Mouse (Mus musculus): ENCODE measurements around the gene Rab5b. TPM values are rescaled to one million over a fixed set of nuclear protein-coding genes. Genes with fewer than 3 reads are reported as not detected.
A peak's percentile ranks its signal among the peaks of the same experiment; 100 is the strongest.

Gene Rab5b
- 27.0 TPM for polyA plus RNA-seq (2012; fragmentation: generic; extraction: Trizol)
- long read RNA-seq, experiment 1, transcript Rab5b-201 (6 exons, 3,180 nt), result major isoform, 8 of 12 reads
- long read RNA-seq, experiment 1, partial matches to known transcripts, result 0 of 12 reads
- long read RNA-seq, experiment 1, other reads (novel, unspliced or antisense), result 4 of 12 reads
- long read RNA-seq, experiment 2, transcript Rab5b-201 (6 exons, 3,180 nt), result major isoform, 46 of 66 reads
- long read RNA-seq, experiment 2, partial matches to known transcripts, result 1 of 66 reads
- long read RNA-seq, experiment 2, other reads (novel, unspliced or antisense), result 19 of 66 reads

DNA sequence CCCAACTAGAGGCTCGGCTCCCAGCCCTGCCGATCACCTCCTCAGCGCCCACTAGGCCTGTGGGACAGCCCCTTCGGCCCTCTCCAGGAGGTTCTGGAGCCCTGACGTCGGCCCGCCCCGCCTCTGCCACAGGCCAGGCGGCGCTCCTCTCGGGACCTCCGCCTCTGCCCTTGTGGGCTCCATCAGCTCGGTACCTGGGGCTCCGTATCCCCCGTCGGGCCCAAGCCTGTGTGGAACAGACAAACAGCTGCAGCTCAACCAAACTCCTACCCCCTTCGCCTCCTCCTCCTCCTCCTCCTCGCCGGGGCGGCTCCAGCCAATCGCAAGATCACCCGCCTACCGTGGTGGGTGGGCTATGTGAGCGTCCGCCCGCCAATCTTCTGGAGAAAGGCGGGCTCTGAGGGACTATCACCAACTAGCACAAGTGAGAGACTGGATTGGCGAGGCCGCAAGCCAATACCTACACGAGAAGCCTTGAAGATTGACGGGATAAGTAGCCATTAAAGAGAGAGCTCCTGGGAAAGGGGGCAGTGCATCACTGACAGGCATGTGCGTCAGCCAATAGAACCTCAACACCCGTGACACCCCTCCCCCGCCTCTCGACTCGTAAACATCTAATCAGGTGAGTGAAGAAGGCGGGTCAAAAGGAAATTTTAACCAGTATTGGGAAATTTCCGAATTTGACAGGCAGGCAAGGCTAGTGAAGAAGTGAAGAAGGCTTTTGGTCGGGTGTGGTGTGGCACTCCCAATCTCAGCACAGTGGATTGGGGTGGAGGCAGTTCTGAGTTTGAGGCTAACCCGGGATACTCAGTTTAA lies at the start of gene Rab5b:
TSS of gene Rab5b (minus strand) at position 273 of the 816 bp plus-strand sequence.
- H3K36me3 ChIP-seq (ENCODE audit: control insufficient read depth, insufficient read depth), result peaks cover 37% of the 10 kb centered on the region
- H3K79me2 ChIP-seq (ENCODE audit: control insufficient read depth, insufficient read depth), result peaks cover 26% of the 10 kb centered on the region
- H3K27me3 ChIP-seq (ENCODE audit: control insufficient read depth, insufficient read depth, insufficient read length), result no peaks in the 10 kb centered on the region
- peaks cover 10% of the 10 kb centered on the region for H3K79me3 ChIP-seq (ENCODE audit: low read depth)
- H3ac ChIP-seq (ENCODE audit: control insufficient read depth, insufficient read length, low read depth), result peak within 1 kb of the TSS; percentile 72
- H3K4me3 ChIP-seq (ENCODE audit: insufficient read depth, poor library complexity, severe bottlenecking), result peak within 1 kb of the TSS; percentile 68
- TF ChIP-seq MAX (IDR thresholded peaks at IDR 0.05) (peak; percentile 80), FOSL1 (IDR thresholded peaks at IDR 0.05; ENCODE audit: insufficient read depth, low read length, poor library complexity, severe bottlenecking) (no peak), CEBPB (IDR thresholded peaks at IDR 0.05; ENCODE audit: low read depth) (peak; percentile 49), MYOD1 (IDR thresholded peaks at IDR 0.05; ENCODE audit: control insufficient read depth, insufficient read length, low read depth) (peak; percentile 20), CTCF (IDR thresholded peaks at IDR 0.05; ENCODE audit: control insufficient read depth, insufficient read depth, insufficient read length) (no peak), MYOG (IDR thresholded peaks at IDR 0.05; ENCODE audit: control insufficient read depth, extremely low read depth, insufficient read length) (no peak), USF1 (IDR thresholded peaks at IDR 0.05; ENCODE audit: low read depth) (peak; percentile 52)

DNA sequence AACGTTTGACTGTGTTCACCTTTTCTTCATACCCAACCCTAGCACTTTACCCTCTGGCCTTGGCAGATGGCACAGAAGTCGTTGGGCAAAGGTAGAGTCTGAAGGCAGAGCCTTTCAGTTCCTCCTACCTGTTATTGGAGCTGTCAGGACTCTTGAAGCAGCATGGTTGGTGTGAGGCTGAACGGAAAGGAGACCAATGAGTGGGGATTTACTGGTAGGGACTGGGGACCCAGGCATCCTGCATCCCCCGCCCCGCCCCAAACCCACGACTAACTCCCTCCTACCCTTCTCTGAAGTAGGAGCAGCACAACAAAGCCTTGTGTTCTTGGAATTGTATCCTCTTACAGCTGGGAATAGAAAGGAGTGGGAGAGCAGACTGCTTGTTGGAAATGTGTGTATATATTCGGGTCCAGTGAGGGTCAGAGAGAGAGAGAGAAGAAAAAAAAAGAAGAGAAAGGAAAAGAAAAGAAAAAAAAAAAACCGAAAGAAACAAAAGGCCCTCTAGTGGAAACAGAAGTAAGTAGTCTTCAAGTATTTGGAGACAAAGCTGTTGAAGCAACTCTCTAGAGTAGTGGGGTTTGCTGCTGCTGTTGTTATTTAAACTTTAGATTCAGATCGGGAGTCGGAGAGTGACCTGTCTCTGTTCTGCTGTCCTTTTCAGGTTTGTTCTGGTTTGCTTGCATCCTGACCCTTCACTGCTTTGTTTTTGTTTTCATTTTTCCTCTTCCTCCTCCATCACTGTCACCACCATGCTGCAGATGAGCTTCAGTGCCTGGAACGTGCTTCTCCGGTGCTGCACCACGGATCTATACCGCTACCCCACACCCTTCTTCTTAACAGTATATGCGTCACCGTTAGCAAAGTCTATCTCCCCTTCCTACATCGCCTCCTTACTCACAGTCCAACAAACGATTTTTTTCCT lies 48.9 kb upstream of the Rab5b start, which contains the start of gene Dgka:
TSS of gene Dgka (minus strand) at position 176 of the 922 bp plus-strand sequence.
- H3K79me2 ChIP-seq (ENCODE audit: control insufficient read depth, insufficient read depth), result peaks cover 22% of the 10 kb centered on the region
- peaks cover 15% of the 10 kb centered on the region for H3K79me3 ChIP-seq (ENCODE audit: low read depth)
- no peaks in the 10 kb centered on the region for H3K36me3 ChIP-seq (ENCODE audit: control insufficient read depth, insufficient read depth)
- TF ChIP-seq MAX (IDR thresholded peaks at IDR 0.05), result no peak
- H3K4me3 ChIP-seq (ENCODE audit: insufficient read depth, poor library complexity, severe bottlenecking), result peak within 1 kb of the TSS; percentile 33
- peak within 1 kb of the TSS; percentile 91 for H3ac ChIP-seq (ENCODE audit: control insufficient read depth, insufficient read length, low read depth)
- no peaks in the 10 kb centered on the region for H3K27me3 ChIP-seq (ENCODE audit: control insufficient read depth, insufficient read depth, insufficient read length)

DNA sequence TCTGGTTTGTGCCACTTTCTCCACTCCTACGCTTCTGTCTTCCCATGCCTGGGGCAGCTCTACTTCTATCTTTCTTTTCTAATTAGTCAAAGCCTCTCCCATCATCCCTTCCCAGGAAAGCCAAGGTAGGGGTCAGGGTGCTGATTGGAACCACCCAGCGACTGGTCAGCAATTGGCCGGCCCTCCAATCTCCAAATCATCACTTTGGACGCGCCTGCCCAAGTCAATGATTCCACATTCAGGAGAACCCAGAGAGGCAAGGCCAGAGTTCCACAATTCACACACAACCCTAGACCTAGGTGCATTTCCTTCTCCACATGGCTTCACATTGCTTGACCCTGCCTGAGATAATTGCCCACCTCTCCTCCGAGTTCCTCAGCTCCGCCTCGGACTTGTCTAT lies 48.1 kb upstream of the Rab5b start:
- Histone ChIP-seq H3K79me2 (ENCODE audit: control insufficient read depth, insufficient read depth) (peaks cover 15% of the 10 kb centered on the region), H3ac (ENCODE audit: control insufficient read depth, insufficient read length, low read depth) (peak overlapping the region; percentile 91), H3K79me3 (ENCODE audit: low read depth) (peaks cover 8% of the 10 kb centered on the region), H3K36me3 (ENCODE audit: control insufficient read depth, insufficient read depth) (no peaks in the 10 kb centered on the region), H3K4me3 (ENCODE audit: insufficient read depth, poor library complexity, severe bottlenecking) (peak overlapping the region; percentile 33), H3K27me3 (ENCODE audit: control insufficient read depth, insufficient read depth, insufficient read length) (no peaks in the 10 kb centered on the region)
- TF ChIP-seq MYOD1 (IDR thresholded peaks at IDR 0.05; ENCODE audit: control insufficient read depth, insufficient read length, low read depth) (no peak), USF1 (IDR thresholded peaks at IDR 0.05; ENCODE audit: low read depth) (no peak), FOSL1 (IDR thresholded peaks at IDR 0.05; ENCODE audit: insufficient read depth, low read length, poor library complexity, severe bottlenecking) (no peak), CTCF (IDR thresholded peaks at IDR 0.05; ENCODE audit: control insufficient read depth, insufficient read depth, insufficient read length) (no peak), MYOG (IDR thresholded peaks at IDR 0.05; ENCODE audit: control insufficient read depth, extremely low read depth, insufficient read length) (no peak), CEBPB (IDR thresholded peaks at IDR 0.05; ENCODE audit: low read depth) (no peak), MAX (IDR thresholded peaks at IDR 0.05) (no peak)

DNA sequence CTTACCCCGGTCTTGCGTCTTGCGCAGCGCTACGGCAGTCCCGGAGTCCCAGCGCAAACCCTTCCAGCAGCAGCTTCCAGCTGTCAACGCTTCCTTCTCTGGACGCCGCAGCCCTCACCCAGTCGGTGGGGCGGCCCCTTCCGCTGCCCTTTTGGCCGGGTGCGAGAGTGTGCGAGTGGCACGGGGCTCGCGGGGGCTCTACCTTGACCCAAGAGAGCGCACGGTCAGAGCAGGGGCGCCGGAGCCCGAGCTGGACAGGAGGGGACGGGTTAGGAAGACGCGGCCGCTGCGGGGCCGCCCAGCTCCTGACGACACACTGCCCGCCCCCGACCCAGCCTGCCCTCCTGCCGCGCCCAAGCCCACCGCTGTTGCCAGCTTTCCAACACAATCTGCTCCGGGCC lies 47.7 kb upstream of the Rab5b start:
- H3K79me3 ChIP-seq (ENCODE audit: low read depth), result peaks cover 4% of the 10 kb centered on the region
- H3K79me2 ChIP-seq (ENCODE audit: control insufficient read depth, insufficient read depth), result peaks cover 11% of the 10 kb centered on the region
- H3K36me3 ChIP-seq (ENCODE audit: control insufficient read depth, insufficient read depth), result no peaks in the 10 kb centered on the region
- peak overlapping the region; percentile 91 for H3ac ChIP-seq (ENCODE audit: control insufficient read depth, insufficient read length, low read depth)
- no peaks in the 10 kb centered on the region for H3K27me3 ChIP-seq (ENCODE audit: control insufficient read depth, insufficient read depth, insufficient read length)
- TF ChIP-seq MAX (IDR thresholded peaks at IDR 0.05), result no peak
- no peak for TF ChIP-seq CTCF (IDR thresholded peaks at IDR 0.05; ENCODE audit: control insufficient read depth, insufficient read depth, insufficient read length)
- no peak for TF ChIP-seq MYOD1 (IDR thresholded peaks at IDR 0.05; ENCODE audit: control insufficient read depth, insufficient read length, low read depth)
- TF ChIP-seq FOSL1 (IDR thresholded peaks at IDR 0.05; ENCODE audit: insufficient read depth, low read length, poor library complexity, severe bottlenecking), result no peak
- TF ChIP-seq MYOG (IDR thresholded peaks at IDR 0.05; ENCODE audit: control insufficient read depth, extremely low read depth, insufficient read length), result no peak
- TF ChIP-seq USF1 (IDR thresholded peaks at IDR 0.05; ENCODE audit: low read depth), result no peak
- no peak for TF ChIP-seq CEBPB (IDR thresholded peaks at IDR 0.05; ENCODE audit: low read depth)
- H3K4me3 ChIP-seq (ENCODE audit: insufficient read depth, poor library complexity, severe bottlenecking), result peak overlapping the region; percentile 33

DNA sequence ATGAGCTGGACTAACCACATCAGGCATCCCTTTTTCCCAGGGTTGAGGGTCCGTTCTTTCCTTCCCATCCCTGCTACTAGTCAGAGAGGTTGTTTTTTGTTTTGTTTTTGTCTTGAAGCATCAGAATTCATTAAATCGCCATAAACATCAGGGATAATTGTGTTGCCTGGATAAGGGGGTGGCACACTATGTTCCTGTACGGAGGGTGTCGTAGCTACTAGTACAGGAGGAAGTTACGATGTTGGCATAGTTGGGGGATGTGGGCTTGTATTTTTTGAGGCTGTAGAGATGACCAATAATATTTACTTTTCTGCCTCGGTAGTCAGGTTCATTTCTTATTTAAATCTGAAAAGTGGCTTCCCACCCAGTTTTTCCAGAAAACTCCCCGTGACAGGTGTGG lies 47.2 kb upstream of the Rab5b start:
- Histone ChIP-seq H3K4me3 (ENCODE audit: insufficient read depth, poor library complexity, severe bottlenecking) (peak overlapping the region; percentile 33), H3K79me2 (ENCODE audit: control insufficient read depth, insufficient read depth) (peaks cover 5% of the 10 kb centered on the region), H3ac (ENCODE audit: control insufficient read depth, insufficient read length, low read depth) (peak overlapping the region; percentile 91), H3K27me3 (ENCODE audit: control insufficient read depth, insufficient read depth, insufficient read length) (no peaks in the 10 kb centered on the region), H3K79me3 (ENCODE audit: low read depth) (no peaks in the 10 kb centered on the region), H3K36me3 (ENCODE audit: control insufficient read depth, insufficient read depth) (no peaks in the 10 kb centered on the region)
- TF ChIP-seq USF1 (IDR thresholded peaks at IDR 0.05; ENCODE audit: low read depth) (no peak), MYOD1 (IDR thresholded peaks at IDR 0.05; ENCODE audit: control insufficient read depth, insufficient read length, low read depth) (no peak), CTCF (IDR thresholded peaks at IDR 0.05; ENCODE audit: control insufficient read depth, insufficient read depth, insufficient read length) (no peak), CEBPB (IDR thresholded peaks at IDR 0.05; ENCODE audit: low read depth) (no peak), MYOG (IDR thresholded peaks at IDR 0.05; ENCODE audit: control insufficient read depth, extremely low read depth, insufficient read length) (no peak), MAX (IDR thresholded peaks at IDR 0.05) (no peak), FOSL1 (IDR thresholded peaks at IDR 0.05; ENCODE audit: insufficient read depth, low read length, poor library complexity, severe bottlenecking) (no peak)
